Mouse (Mus musculus) CH12.LX (cell line): ENCODE measurements at regions not wholly inside any gene's neighbourhood (a gene's known extent, or its start where the extent isn't known, plus 50 kb on each side); places are given as distances from the start of the nearest gene placed in this dataset.

Source experiments
- DNase-seq: peaks from one replicate; pipeline ENCODE4 v3.0.0-alpha.2; 2013; ENCODE audit errors: extremely low read depth
- H3K27ac ChIP-seq: 2 replicates; pipeline ENCODE4 v1.5.1; 2012; ENCODE audit warnings: low read depth, mild to moderate bottlenecking, control low read depth, moderate library complexity; ENCODE audit not compliant: insufficient read depth
- H3K27me3 ChIP-seq: replicated peaks from 2 replicates; pipeline ENCODE3; 2012; ENCODE audit warnings: inconsistent platforms
- H3K36me3 ChIP-seq, 2 experiments: replicated peaks in 1 of 2; 2 replicates each; pipeline versions ENCODE3 to v1.6.1; 2012; ENCODE audit warnings: inconsistent platforms in 1 of 2, low read length in 1 of 2, mild to moderate bottlenecking in 1 of 2, mixed read lengths in 1 of 2, moderate library complexity in 1 of 2; ENCODE audit not compliant: control insufficient read depth in 1 of 2, insufficient read depth in 1 of 2
- H3K4me1 ChIP-seq, 2 experiments: 2 replicates each; pipeline ENCODE4 v1.6.1; 2012; ENCODE audit warnings: inconsistent platforms in 1 of 2, moderate library complexity in 1 of 2; ENCODE audit not compliant: insufficient read depth in 2 of 2, control insufficient read depth in 1 of 2
- H3K4me2 ChIP-seq: 2 replicates; pipeline ENCODE4 v1.6.1; 2012; ENCODE audit warnings: low read depth, mild to moderate bottlenecking, control low read depth; ENCODE audit not compliant: poor library complexity, insufficient read depth, severe bottlenecking
- H3K4me3 ChIP-seq, 3 experiments: fragments of 150-350 bp in 1 of 3; sonication (generic) in 1 of 3; replicated peaks in 1 of 3; 2 replicates each; pipeline versions ENCODE3 to v1.5.1; 2011 to 2012; ENCODE audit warnings: low read depth in 2 of 3, low read length in 2 of 3, mild to moderate bottlenecking in 2 of 3, moderate library complexity in 2 of 3, control low read depth in 1 of 3, improper control_type of control experiment in 1 of 3, inconsistent platforms in 1 of 3, mixed read lengths in 1 of 3; ENCODE audit not compliant: poor library complexity in 1 of 3
- H3K79me2 ChIP-seq: replicated peaks from 2 replicates; pipeline ENCODE4 v1.6.1; 2012; ENCODE audit warnings: mild to moderate bottlenecking, moderate library complexity; ENCODE audit not compliant: control insufficient read depth, poor library complexity, insufficient read depth, severe bottlenecking; ENCODE audit errors: extremely low read depth
- H3K9ac ChIP-seq: 2 replicates; pipeline ENCODE4 v1.6.1; 2012; ENCODE audit warnings: low read depth, mild to moderate bottlenecking, control low read depth, moderate library complexity; ENCODE audit not compliant: insufficient read depth
- H3K9me3 ChIP-seq: replicated peaks from 2 replicates; pipeline ENCODE3; 2012; ENCODE audit warnings: low read length, inconsistent platforms, mixed read lengths
- CHD1 ChIP-seq: IDR thresholded peaks from 2 replicates; pipeline ENCODE4 v1.6.1; 2012; ENCODE audit warnings: low read depth, low read length, improper control_type of control experiment, inconsistent platforms
- CHD2 ChIP-seq: IDR thresholded peaks from 2 replicates; pipeline ENCODE4 v1.6.1; 2011; ENCODE audit warnings: low read length, improper control_type of control experiment
- CTCF ChIP-seq, 2 experiments: IDR thresholded peaks in 1 of 2; conservative IDR thresholded peaks in 1 of 2; 2 replicates each; pipeline ENCODE4 v1.5.1; 2011 to 2012; ENCODE audit warnings: low read depth in 2 of 2, low read length in 2 of 2, improper control_type of control experiment in 1 of 2, inconsistent platforms in 1 of 2, mild to moderate bottlenecking in 1 of 2, moderate library complexity in 1 of 2
- ELF1 ChIP-seq: IDR thresholded peaks from 2 replicates; pipeline ENCODE4 v1.6.1; 2014; ENCODE audit warnings: low read depth, mild to moderate bottlenecking, inconsistent platforms, low read length, improper control_type of control experiment
- JUN ChIP-seq: IDR thresholded peaks from 2 replicates; pipeline ENCODE4 v1.6.1; 2011; ENCODE audit warnings: low read depth, mild to moderate bottlenecking, low read length, improper control_type of control experiment, moderate library complexity; ENCODE audit not compliant: insufficient read depth
- KAT2A ChIP-seq: IDR thresholded peaks from 2 replicates; pipeline ENCODE4 v1.6.1; 2012; ENCODE audit warnings: low read length, improper control_type of control experiment, inconsistent platforms; ENCODE audit not compliant: insufficient replicate concordance
- MAX ChIP-seq: IDR thresholded peaks from 2 replicates; pipeline ENCODE4 v1.6.1; 2011; ENCODE audit warnings: low read length, improper control_type of control experiment
- MEF2A ChIP-seq: IDR thresholded peaks from 2 replicates; pipeline ENCODE4 v1.6.1; 2014; ENCODE audit warnings: low read depth, mild to moderate bottlenecking, inconsistent platforms, low read length, improper control_type of control experiment, borderline replicate concordance
- MXI1 ChIP-seq: IDR thresholded peaks from 2 replicates; pipeline ENCODE4 v1.6.1; 2011; ENCODE audit warnings: mild to moderate bottlenecking, low read depth, low read length, improper control_type of control experiment
- PAX5 ChIP-seq: IDR thresholded peaks from 2 replicates; pipeline ENCODE4 v1.6.1; 2012; ENCODE audit warnings: low read length, inconsistent platforms, mixed read lengths
- POLR2A ChIP-seq: IDR thresholded peaks from 2 replicates; pipeline ENCODE4 v1.6.1; 2011; ENCODE audit warnings: low read depth, mild to moderate bottlenecking, improper control_type of control experiment, low read length
- RCOR1 ChIP-seq: conservative IDR thresholded peaks from 2 replicates; pipeline ENCODE4 v1.6.1; 2012; ENCODE audit warnings: low read depth, mild to moderate bottlenecking, inconsistent platforms, low read length, improper control_type of control experiment
- SMC3 ChIP-seq: IDR thresholded peaks from 2 replicates; pipeline ENCODE4 v1.6.1; 2011; ENCODE audit warnings: low read depth, low read length, improper control_type of control experiment
- USF1 ChIP-seq: IDR thresholded peaks from 2 replicates; pipeline ENCODE4 v1.6.1; 2014; ENCODE audit warnings: low read depth, mild to moderate bottlenecking, inconsistent platforms, low read length, improper control_type of control experiment
- ZMIZ1 ChIP-seq: IDR thresholded peaks from 2 replicates; pipeline ENCODE4 v1.6.1; 2012; ENCODE audit warnings: low read depth, mild to moderate bottlenecking, inconsistent platforms, low read length, improper control_type of control experiment
- ZNF384 ChIP-seq: IDR thresholded peaks from 2 replicates; pipeline ENCODE4 v1.6.1; 2012; ENCODE audit warnings: low read depth, low read length, improper control_type of control experiment, inconsistent platforms
- dilution Hi-C: fragments of 300-500 bp; cut with MboI; formaldehyde crosslinking; loops from 2 replicates; pipeline ENCODE4 v1.14.3; 2020; ENCODE audit warnings: low sequenced_read_pairs; ENCODE audit not compliant: extremely low pct_unique_long_range_greater_than_20kb, extremely low pct_ligation_motif_present
- in situ Hi-C: fragments of 300-500 bp; cut with MboI; formaldehyde crosslinking; loops from 3 replicates; pipeline ENCODE4 v1.14.3; 2019; ENCODE audit warnings: low sequenced_read_pairs, low pct_ligation_motif_present, low pct_unique_long_range_greater_than_20kb, mixed read lengths

DNA sequence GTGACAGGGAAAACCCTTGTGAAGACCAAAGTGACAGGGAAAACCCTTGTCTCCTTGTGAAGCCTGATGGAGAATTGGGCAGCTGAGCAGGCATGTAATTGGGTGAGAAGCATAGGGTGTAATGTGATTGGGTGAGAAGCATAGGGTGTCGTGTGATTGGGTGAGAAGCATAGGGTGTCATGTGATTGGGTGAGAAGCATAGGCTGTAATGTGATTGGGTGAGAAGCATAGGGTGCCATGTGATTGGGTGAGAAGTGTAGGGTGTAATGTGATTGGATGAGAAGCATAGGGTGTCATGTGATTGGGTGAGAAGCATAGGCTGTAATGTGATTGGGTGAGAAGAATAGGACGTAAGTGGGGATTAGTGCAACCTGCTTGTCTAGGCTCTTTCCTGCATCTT is 67.5 kb downstream of the Enc1 start:
- no peak overlapping the region for H3K9ac ChIP-seq
- H3K4me2 ChIP-seq: no peak overlapping the region
- peaks cover 6% of the 10 kb centered on the region for H3K9me3 ChIP-seq
- in situ Hi-C loops (no loop called here), dilution Hi-C loops (no loop called here)
- no peaks in the 10 kb centered on the region for H3K36me3 ChIP-seq
- DNase-seq: no peak
- H3K4me3 ChIP-seq: no peak overlapping the region
- TF ChIP-seq ELF1 (no peak), USF1 (no peak), PAX5 (no peak), RCOR1 (no peak), ZMIZ1 (no peak), MXI1 (no peak), JUN (no peak), SMC3 (no peak), POLR2A (no peak), CHD1 (no peak), KAT2A (no peak), MAX (no peak), MEF2A (no peak), CTCF (conservative IDR thresholded peaks at IDR 0.05 in 1 of 2, IDR thresholded peaks at IDR 0.05 in 1 of 2; ENCODE audit: low read depth in 2 of 2, low read length in 2 of 2) (no peak), CHD2 (no peak), ZNF384 (no peak)
- no peaks in the 10 kb centered on the region for H3K4me1 ChIP-seq
- H3K27me3 ChIP-seq: no peaks in the 10 kb centered on the region
- no peak overlapping the region for H3K27ac ChIP-seq
- H3K79me2 ChIP-seq: no peaks in the 10 kb centered on the region
